Mouse (Mus musculus): ENCODE measurements around the gene Vmn2r19.

DNA sequence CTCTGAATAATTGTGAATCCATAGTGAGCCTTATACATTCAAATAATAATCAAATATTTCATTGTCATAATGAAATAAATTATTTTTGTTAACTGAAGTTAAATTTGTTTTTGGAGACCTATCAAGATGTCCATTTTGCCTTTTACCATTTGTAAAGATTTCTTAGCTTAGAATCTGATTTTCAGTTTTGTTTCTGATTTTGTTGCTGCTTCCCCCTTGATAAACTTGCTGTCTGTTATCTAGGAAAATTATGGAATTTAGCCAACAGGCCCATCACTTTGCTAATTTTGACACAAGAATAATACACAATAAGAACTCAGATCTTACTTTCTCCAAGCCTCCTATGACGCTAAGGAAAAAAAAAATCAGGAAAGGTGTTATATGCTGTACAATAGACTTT is 47.3 kb upstream of the Vmn2r19 start:
- TF ChIP-seq CTCF (IDR thresholded peaks at IDR 0.05; ENCODE audit: insufficient read depth, low read length): no peak
- no peak for TF ChIP-seq POLR2A (IDR thresholded peaks at IDR 0.05; ENCODE audit: borderline replicate concordance, extremely low read depth, low read depth, low read length)
